Mouse (Mus musculus) MN1 (cell line): ENCODE measurements around the gene Ablim2.

Experiments used
- DNase-seq: peaks from one replicate; pipeline ENCODE4 v3.0.0-alpha.2; 2016; ENCODE audit warnings: low spot score

Ablim2 gene

DNA sequence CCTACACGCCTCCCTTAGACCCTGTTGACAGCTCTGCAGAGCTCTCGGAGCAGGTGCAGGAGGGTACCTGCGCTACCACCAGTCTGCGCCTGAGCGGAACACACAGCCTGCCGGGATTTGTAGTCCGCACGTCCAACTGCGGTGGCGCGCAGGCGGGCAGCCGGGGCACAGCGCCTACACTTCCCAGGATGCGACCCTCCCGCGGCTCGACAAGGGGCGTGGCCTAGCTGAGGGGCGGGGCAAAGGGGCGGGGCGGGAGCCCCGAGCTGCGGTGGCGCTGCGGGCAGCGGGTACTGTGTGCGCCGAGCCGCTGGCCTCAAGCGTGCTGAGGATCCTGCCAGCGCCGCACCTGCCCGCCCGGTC lies at the start of gene Ablim2:
Ablim2 (plus strand) TSS at position 242 of the 363 bp plus-strand sequence.
- peak; percentile 90 for DNase-seq

DNA sequence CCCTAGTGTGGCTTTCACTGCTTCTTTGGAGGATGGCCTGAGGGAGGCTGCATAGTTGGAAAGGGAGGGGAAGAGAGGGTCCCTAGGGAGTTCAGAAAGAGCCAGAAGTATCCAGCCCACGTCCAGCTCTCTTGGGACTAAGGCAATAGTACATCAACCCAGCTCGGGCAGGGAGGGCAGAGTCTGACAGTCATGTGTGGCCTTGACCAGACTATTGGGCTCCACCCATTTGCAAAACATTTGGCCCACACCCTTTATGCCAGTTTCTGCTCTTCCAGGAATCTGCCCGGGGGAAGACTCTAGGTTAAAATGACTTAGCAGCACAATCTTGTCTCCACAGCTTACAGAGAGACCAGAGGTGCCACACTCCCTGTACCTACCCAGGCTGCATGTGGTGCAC lies 47.2 kb upstream of the Ablim2 start:
- DNase-seq: peak; percentile 58

DNA sequence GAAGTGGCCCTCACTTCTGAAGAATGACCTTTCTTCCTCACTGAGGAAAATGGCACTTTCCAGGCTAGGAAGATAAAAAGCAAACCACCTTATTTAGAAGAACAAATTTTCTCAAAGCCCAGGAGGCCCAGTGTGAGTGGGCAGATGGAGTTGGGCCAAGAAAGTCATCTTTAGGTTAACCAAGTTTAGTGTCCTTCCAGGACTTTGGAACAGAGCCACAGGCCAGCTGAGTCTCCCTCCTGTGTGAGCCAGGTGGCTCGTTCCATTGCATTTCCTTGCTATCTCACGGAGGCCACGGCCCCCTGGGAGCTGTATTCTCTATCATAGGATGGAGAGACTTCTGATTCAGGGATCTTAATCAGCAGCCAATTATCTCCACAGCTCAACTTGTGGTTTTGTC lies 46.7 kb upstream of the Ablim2 start:
- peak; percentile 73 for DNase-seq

DNA sequence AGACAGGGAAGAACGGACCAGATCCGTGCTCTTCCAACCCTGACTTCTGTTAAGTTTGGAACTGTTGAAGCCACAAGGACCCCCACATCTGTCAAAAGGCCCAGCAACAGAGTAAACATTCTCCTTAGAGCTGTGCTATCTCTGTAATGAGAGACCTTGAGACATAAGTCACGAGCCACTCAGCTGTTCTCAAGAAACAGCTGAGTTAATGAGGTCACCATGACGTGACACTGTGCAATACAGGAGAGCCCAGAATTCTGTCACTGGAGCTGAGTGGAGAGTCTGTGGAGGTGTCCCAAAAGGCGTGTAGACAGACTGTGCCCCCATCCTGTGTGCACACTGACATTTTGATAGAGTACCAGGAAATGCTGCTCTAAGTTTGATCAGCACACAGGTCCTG lies 45.2 kb upstream of the Ablim2 start:
- DNase-seq: no peak

DNA sequence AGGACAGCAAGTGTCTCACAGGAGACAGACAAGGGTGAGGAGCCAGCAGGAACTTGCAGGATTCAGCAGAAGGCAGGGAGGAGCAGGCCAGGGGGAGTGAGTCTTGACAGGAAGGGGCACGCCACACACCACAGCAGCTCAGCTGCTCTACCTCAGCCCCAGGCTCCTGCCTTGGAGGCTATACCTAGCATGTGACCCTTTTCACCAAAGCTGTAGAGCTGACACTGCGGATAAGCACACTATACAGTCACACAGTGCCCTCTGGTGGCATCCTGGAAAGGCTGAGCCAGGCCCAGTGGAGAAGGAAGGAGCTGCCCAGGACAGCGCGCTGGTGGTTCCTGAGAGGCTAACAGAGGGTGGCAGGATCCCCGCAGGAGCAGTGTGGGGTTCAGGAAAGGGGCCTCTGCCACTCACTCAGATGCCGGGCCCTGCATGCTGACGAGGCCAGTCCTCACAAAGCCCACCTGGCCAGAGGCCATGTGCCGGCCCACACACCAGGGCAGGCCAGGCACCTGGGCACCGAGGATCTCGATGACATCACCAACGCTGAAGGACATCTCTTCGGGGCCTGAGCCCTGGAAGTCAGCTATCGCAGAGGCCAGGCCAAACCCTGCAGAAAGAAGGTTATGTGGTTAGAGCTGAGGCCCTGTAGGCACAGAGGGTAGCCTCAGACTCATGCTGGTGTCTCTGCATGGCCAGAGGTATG lies 43.9 kb upstream of the Ablim2 start:
- DNase-seq: peak; percentile 85

DNA sequence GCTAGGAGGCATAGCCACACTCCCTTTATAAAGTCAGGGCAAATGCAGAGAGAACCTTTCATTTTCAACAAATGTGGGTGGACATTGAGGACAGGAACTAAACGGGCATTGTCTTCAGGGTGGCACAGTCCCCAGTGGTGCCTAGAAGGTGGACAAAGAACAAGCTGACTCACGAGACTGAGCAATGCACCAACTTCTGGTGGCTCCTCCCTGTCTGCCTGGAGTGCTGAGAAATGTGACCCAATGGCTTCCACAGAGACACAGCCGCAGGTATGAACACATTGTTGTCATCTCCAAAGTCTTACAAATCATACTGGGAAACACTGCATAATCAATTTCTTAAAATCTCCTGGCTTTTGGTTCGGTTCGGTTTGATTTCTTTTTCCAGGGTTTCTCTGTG lies 40.2 kb upstream of the Ablim2 start:
- no peak for DNase-seq

DNA sequence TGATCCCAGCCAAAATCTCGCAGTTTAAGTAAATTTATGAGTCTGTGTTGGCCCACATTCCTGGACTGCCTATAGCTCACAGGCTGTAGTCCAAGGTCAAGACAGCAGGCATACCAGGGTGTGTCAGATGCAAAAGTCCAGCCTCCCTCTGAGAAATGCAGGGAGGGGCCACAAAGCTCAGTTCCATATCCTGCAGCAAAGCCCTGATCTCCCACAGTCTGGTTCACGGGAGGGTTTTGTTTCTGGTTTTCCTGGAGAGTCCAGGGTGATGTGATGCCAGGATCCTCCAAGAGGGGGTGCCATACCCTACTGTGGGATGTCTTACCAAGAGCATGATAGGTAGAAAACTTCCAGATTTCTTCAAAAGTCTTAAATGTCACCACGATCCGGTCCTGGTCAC lies 39.7 kb upstream of the Ablim2 start:
- DNase-seq: peak; percentile 51

DNA sequence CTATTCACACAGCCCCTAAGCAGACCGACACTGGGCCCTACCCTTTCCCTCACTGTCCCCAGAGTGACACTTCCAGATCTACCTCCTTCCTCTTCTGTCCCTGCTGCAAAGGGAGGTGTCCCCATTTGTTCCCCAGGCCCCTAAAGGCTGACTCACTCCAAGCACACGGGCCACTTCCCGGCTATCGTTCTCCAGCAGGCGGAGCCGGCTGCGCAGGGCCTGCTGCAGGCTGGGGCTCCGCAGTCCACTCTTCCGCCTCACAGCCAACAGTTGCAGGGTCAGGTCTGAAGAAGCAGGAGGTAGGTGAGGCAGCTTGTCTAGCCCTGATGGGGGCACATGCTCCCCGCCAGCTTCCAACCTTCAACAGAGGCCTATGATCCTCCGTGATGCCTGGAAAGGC lies 38.9 kb upstream of the Ablim2 start:
- DNase-seq: no peak

DNA sequence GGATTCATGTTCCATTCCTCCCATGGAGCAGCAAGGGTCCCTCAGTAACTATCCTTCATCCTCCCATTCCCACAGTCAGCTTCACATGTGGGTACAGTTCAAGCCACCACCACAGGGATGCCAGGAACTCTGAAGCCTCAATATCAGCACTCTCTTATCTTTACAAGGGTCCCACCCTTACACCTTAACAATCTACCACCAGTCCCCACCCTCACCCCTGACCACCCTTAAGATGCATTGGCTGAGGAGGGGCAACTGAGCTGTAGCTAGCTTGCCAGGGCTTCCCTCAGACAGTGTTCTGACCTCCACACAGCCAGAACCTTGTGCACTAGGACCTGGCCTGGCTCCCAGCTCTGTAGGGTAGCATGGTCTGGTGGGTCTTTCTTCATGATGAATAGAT lies 38.3 kb upstream of the Ablim2 start:
- no peak for DNase-seq

DNA sequence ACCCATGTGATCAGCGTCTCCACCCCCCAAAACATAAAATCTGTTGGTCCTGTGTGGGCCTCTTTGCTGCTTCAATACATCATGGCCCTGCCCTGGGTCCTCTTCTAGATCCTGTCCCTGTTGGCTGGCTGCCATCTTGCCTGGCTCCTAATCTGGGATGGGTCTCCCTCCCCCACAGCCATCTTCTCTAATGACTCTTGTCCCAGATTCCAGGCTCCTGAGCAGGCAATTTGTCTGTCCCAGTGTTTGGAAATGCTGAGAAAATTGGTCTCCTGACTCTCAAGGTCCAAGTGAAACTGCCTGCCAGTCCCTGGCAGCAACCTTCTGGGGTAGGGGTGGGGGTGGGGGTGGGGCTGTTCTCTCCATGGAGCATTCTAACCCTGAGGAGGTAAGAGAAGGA lies 37.8 kb upstream of the Ablim2 start:
- DNase-seq: peak; percentile 49

DNA sequence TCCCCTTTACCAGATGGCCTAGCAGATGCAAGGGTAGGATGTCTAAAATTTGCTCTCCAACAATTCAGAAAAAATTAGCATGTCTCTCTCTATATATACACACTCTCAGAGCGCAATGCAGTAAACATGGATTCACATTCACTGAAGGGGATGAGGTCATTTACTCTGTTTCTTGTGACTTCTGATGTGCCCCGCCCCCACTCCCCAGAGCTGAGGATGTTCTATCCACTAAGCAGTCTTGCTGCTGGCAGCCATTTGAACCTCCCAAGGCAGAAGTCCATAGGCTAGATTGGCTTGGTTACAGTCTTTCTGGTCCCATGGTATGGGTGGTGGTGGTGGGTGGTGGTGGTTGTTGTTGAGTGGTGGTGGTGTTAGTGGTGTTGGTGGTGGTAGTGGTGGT lies 35.7 kb upstream of the Ablim2 start:
- DNase-seq: no peak

DNA sequence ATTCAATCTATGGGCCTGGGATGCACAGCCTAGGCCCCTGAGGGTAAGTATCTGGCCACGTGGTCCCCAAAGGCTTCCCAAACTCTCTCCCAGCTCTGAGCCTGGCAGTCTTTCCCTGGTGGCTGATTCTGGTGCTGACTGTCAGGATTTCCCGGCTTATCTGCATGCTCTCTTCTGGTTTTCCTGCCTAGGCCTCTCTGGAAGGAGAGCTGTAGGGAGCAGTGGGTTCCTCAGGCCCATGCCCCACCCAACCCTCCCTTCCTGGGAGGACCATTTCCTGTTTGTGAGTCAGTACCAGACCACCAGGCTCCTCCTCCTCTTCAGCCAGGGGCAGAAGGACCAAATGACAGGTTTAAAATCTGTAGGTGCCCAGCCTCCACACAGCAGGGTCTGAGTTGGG lies 35.0 kb upstream of the Ablim2 start:
- peak; percentile 13 for DNase-seq

DNA sequence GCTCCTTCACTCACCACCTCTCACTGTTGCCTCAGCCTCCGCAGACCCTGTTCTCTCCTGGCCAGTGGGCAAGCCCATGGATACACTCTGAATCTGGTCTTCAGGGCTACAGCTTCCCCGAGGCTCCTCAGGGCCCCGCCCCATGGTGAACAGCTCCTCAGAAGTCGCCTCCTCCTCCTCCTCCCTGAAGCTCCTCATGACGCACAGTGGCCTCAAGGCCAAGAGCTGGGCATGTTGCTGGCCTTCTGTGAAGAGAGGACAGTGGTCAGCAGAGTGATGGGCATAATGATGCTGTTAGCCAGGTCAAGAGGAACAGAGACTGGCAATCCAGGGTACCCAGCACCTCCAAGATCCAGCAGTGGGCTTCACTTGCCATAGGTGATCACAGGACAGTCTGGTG lies 33.8 kb upstream of the Ablim2 start:
- DNase-seq: no peak

DNA sequence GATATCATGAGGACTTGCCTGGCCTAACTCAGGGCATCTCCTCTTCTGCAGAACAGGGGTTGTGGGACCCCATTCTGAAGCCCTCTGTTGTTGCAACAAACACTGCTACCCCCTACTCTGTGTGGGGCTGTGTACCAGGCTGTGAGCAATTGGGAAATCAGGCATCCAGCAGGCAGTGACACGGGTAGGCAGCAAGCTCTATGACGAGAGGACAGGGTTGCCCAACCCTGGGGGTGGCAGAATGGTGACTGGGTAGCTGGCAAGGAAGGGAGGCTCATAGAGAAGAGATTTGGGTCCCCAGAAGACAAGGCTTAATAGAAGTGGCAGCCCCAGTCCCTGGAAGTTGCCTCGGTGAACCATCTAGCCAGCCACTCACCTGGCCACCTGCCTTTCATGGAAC lies 31.8 kb upstream of the Ablim2 start:
- DNase-seq: no peak

DNA sequence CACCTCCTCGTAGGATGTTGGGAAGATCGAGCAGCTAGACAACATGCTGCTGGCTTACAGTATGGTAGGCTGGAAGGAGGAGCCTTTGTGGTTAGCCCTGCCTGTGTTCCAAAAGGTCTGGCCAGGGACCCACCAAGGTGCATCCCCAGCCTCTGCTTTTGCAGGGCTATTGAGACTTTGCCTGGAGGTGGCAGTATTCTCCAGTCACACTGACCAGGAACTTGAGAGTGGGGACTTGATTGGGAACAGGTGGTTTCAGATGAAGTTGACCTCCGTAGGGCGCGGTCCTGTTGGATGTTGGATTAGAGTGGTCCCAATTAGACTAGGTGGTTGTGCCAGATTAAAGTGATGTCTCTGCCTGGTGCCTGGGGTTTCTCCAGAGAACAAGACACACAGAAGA lies 30.2 kb upstream of the Ablim2 start:
- DNase-seq: no peak

DNA sequence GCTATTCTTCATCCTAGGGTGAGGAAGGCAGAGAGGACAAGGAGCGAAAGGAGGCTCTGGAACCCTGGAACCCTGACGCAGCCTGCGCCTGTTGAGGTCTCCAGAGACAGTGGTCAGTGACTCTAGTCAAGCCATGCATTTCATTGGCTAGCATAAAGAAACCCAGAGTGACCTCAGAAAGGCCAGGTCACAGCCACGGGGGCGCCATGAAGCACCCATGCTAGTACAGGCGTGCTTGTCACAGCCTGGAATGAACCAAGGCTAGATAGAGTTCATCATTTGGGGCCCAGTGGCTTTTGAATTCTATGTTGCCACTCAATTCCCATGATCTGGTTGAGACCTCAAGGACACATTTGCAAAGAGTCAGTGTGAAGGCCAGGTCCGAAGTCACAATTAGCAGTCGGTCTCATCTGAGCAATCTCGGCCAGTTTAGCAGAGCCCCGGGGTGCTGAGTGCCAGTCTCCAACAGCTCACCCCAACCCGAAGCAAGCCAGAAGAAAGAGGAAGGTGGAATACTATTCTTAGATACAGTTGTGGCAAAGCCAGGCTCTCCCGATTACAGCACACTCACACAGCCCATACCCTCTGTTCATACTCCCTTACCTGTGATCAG lies 29.2 kb upstream of the Ablim2 start:
- DNase-seq: no peak

DNA sequence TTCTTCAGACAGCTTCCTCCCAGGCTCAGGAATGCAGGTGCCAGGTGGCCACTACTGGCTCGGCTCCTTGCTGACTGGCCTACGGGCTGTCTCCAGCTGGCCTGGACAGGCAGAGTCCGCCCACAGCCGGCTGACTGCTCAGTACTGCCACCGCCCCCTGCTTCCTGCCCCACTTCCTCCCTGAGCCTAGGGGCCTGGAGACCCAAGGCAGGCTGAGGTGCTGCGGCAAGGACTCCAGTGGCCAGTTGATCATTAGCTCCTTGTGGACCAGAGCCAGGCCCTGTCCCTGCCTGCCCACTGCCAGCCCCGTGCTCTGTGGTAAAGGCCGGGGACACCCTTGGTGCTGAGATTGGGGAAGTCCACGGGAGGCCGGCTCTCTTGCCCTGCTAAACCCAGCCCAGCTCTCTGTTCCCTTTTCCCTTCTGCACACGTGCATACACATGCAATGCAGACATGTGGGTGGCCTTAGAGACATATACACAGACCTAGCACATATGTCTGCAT lies 28.7 kb upstream of the Ablim2 start:
- peak; percentile 17 for DNase-seq

DNA sequence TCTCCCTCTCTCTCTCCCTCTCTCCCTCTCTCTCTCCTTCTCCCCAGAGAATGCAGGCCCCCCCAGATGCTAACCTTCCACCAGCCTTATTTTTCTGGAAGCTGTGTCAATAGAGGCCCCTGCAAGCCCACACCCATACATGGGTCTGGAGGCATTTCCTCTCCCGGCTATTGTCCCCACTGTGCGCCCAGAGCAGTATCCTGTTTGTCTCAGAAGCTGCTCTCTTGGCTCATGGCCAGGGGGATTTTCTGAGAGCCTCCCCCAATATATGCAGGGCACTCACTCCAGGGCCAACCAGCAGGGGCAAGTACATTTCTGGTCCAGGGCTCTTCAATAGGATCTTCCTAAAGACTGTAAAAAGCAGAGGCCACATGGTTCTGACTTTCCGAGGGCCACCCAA lies 27.8 kb upstream of the Ablim2 start:
- no peak for DNase-seq

DNA sequence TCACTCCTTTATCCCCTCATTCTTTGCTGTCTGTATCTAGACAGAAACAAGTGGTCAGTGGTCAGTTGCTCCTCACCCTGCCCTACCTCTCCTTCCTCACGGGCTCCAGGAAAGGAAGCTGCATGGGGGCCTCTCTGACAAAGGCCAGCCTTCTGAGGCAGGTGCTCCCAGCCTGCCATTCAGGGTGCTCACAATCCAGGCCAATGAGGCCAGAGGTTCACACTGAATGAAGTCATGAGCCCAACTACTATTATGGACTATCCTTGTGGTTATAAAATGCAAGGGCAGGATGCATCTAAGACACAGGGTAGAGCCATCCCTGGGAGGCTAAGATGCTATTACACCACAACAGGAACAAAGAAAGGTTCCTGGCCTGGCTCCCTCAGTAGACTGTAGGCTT lies 27.1 kb upstream of the Ablim2 start:
- DNase-seq: no peak

DNA sequence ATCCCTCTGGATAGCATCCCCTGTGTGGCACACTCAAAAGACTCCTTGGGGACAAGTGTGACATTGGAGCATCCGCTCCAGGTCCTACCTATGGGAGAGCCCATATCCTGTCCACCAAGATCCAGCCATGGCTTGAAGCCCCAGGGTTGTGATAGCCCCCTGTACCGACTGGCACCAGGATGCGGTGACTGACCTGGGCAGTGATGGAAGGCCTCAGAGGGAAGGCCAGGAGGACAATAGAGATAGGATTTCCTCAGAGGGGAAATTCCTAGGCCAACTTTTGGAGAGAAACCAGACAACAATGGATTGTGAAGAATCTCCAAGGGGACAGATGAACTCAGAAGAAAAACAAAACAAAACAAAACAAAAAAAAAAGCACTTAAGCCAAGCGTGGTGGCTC lies 26.7 kb upstream of the Ablim2 start:
- no peak for DNase-seq

DNA sequence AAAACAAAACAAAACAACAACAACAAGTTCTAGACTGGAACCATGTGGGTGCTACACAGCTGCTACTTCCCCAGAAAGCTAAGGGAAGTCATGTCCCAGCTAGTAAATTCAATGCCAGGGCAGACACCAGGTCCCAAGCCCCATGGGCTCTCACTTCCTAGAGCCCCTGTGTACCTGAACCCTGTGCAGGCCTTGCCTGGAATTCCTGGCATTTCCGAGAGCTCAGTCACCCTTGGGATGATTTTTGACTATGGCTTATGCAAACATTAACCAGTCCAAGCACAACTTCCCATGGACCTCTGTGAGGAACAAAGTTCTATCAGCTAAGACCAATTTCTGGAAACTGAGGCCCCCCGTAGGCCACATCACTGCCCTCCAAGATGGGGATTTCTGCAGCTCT lies 24.2 kb upstream of the Ablim2 start:
- no peak for DNase-seq

DNA sequence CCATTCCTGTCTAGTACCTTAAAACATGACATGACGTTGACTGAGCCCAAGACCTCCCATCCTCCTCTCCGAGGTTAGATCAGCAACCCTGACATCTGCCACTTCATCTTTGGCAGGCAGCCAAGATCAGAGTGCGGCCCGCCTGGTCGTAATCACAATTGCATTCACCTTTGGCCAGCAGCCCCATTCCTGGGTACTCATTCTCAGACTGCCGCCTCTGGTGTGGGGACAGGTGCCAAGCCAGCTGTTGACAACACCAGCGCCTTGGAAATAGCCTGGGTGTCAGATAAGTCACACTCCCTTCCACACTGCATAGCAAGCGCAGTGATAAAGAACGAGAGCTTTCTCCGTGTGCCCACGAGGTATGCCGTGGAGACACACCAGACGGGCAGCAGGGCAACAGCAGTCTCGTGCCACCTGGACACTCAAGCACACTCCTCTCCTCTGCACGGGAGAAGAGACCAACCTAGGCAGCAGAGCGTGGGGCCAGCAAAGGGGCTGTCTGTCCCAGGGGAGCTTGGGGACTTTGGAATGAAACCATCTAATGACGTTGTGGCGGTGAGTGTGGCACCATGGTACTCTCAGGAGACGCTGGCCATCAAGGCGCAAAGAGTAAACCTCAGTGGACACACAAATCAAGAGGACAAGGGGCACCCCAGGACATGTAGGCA lies 20.3 kb upstream of the Ablim2 start:
- DNase-seq: peak; percentile 42

DNA sequence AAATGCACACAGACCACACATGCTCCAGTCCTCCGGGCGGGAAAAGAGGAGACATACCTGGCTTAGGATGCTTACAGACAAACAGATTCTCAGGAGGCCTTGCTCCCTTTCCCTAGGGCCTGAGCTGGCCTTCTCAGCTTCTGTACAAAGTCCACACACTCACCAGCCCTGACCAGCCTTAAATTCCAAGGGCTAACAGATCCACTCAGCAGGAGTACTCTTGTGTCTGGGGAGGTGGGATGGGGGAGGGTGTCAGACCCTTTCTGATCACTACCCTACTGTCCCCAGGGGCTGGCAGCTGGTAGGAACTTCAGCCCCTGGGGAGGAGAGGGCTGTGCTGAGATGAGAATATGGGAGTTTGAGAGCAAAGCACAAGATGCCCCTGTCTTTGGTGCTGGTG lies 18.7 kb upstream of the Ablim2 start:
- no peak for DNase-seq
